Mouse (Mus musculus) embryonic fibroblast, embryonic 13.5 days (primary cell): Measurements from ENCODE around the gene Pgm3.

Experiments used
- CTCF ChIP-seq: IDR thresholded peaks from 2 replicates; pipeline ENCODE4 v1.5.1; 2011; ENCODE audit warnings: mild to moderate bottlenecking, control low read depth, low read length, moderate library complexity, borderline replicate concordance; ENCODE audit not compliant: insufficient read depth
- POLR2A ChIP-seq: IDR thresholded peaks from 2 replicates; pipeline ENCODE4 v1.6.1; 2011; ENCODE audit warnings: low read depth, mild to moderate bottlenecking, control low read depth, low read length, moderate library complexity

DNA sequence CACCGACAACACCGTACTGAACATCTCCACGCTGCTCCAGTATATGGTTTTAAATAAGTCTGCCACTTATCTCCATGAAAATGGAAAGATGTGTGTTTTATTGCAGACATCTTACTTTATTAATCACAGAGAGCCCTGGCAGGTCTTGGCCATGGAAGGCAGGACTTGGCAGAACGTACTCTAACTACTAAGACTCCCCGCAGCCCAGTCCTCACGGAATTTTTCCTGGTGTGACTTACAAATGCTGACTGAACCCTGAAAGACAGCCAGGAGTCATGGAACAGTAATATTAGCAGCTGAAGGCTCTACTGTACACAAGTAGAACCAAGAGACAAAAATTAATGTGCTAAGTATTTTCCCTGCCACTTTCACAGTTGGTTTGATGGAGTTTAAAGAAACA lies 34.1 kb upstream of the Pgm3 start:
- TF ChIP-seq POLR2A (no peak), CTCF (no peak)
